ENCODE assay signal across 18 mouse cellular contexts in genomic region chr4:83520308-83520707, GRCm38 (mm10). TPM values are rescaled to one million over a fixed set of nuclear protein-coding genes. Genes with fewer than 3 reads are reported as not detected.
DNase-seq lines count a peak whose midpoint lies in the region; ATAC-seq and TF ChIP-seq lines count a peak whose summit lies in the region.
"Had no signal": no experiment of that assay in that cellular context is flagged by ENCODE, and none has a peak within 500 bp of the region (broad histone marks: within the 10 kb centered on the region; RNA-seq: fewer than 3 reads in every experiment).

No protein-coding gene starts in this region.

- no peak for DNase-seq in heart, adult 2 months
- no peak for DNase-seq in heart, postnatal 36 days
- DNase-seq in thymus, postnatal 14 days, result peak; percentile 16
- no peak for DNase-seq in thymus, adult 18-20 months
- peak; percentile 37 for DNase-seq in c-Kit-positive CD71-positive TER-119-negative erythroid progenitor cells, embryonic 14.5 days (ENCODE audit: low read depth)
- no peak for DNase-seq in gastrocnemius, adult 8-10 months (ENCODE audit: low spot score in 2 of 2)
- DNase-seq in right cerebral cortex, adult 18-20 months, result no peak
- DNase-seq: adrenal gland, adult 2 months; cerebellum, postnatal 25 days; kidney, adult 2 months; left cerebral cortex, postnatal 4 days; lung, adult 2 months; right cerebral cortex, postnatal 4 days had no signal

- no peak overlapping the region for H3K9ac ChIP-seq in heart, adult 2 months (ENCODE audit: low read depth, low read length)
- no peak overlapping the region for H3K9ac ChIP-seq in hindbrain, embryonic 13.5 days
- H3K9ac ChIP-seq: hindbrain, embryonic 12.5 days; stomach, embryonic 15.5 days had no signal

- H3K4me1 ChIP-seq in heart, adult 2 months (ENCODE audit: control insufficient read depth, insufficient read depth, low read length), result no peaks in the 10 kb centered on the region
- peaks cover 12% of the 10 kb centered on the region for H3K4me1 ChIP-seq in hindbrain, embryonic 13.5 days (replicated peaks)

- ATAC-seq in hindbrain, embryonic 13.5 days (ENCODE audit: low FRiP score), result no peak

- H3K9me3 ChIP-seq in hindbrain, embryonic 13.5 days, result no peaks in the 10 kb centered on the region
- H3K9me3 ChIP-seq: hindbrain, embryonic 12.5 days; stomach, embryonic 15.5 days had no signal

- intact Hi-C loops in heart, adult 2 months (cut with DNase I), result no loop called here
- intact Hi-C loops in heart, postnatal 36 days (cut with DNase I), result no loop called here

- H3K4me2 ChIP-seq in hindbrain, embryonic 13.5 days, result no peak overlapping the region
- H3K4me2 ChIP-seq: heart, embryonic 11.5 days; hindbrain, embryonic 12.5 days; stomach, embryonic 15.5 days had no signal

- TF ChIP-seq CTCF in heart, adult 2 months (IDR thresholded peaks at IDR 0.05), result peak; percentile 9; the same call in 1 of the 2 replicates

- TF ChIP-seq EP300 in heart, adult 2 months (IDR thresholded peaks at IDR 0.05; ENCODE audit: insufficient read depth, low read depth, low read length), result no peak

- H3K36me3 ChIP-seq in heart, adult 2 months (ENCODE audit: control insufficient read depth, insufficient read depth, low read length), result no peaks in the 10 kb centered on the region
- H3K36me3 ChIP-seq in hindbrain, embryonic 13.5 days, result no peaks in the 10 kb centered on the region
- H3K36me3 ChIP-seq: hindbrain, embryonic 12.5 days; stomach, embryonic 15.5 days had no signal

- no peak overlapping the region for H3K4me3 ChIP-seq in heart, adult 2 months
- no peak overlapping the region for H3K4me3 ChIP-seq in hindbrain, embryonic 13.5 days
- H3K4me3 ChIP-seq: hindbrain, embryonic 12.5 days; myocyte; stomach, embryonic 15.5 days had no signal

- H3K79me2 ChIP-seq in heart, adult 2 months (replicated peaks; ENCODE audit: control insufficient read depth, insufficient read depth, low read length), result no peaks in the 10 kb centered on the region

- no peak overlapping the region for H3K27ac ChIP-seq in heart, adult 2 months
- H3K27ac ChIP-seq in hindbrain, embryonic 13.5 days, result no peak overlapping the region
- H3K27ac ChIP-seq: hindbrain, embryonic 12.5 days; stomach, embryonic 15.5 days had no signal

- WGBS in heart, adult 2 months, result 77% methylated on average over 4 of the region's 4 CpGs
- WGBS in hindbrain, embryonic 13.5 days, result 89% methylated on average over 4 of the region's 4 CpGs

- no peaks in the 10 kb centered on the region for H3K27me3 ChIP-seq in heart, adult 2 months (ENCODE audit: control insufficient read depth, insufficient read depth, low read length)
- H3K27me3 ChIP-seq in hindbrain, embryonic 13.5 days, result no peaks in the 10 kb centered on the region
- H3K27me3 ChIP-seq: hindbrain, embryonic 12.5 days; stomach, embryonic 15.5 days had no signal

- no peak for TF ChIP-seq POLR2A in heart, adult 2 months (IDR thresholded peaks at IDR 0.05; ENCODE audit: insufficient read depth, low read depth, low read length)

RNA-seq across cellular contexts. Expression of gene Ccdc171, which starts 5.0 kb away (rescaled TPM):
- total RNA-seq in heart, adult 2 months (2021), result 1 to 10 TPM in 1 of 2 experiments, under 1 TPM in 1; 0.94 to 1.2 TPM
- polyA plus RNA-seq in heart, adult 2 months (2012; rRNA removed), result 0.45 and 0.59 TPM in 2 replicates
- 1 to 10 TPM in 1 of 2 experiments, under 1 TPM in 1; 1.00 to 1.1 TPM for total RNA-seq in heart, postnatal 36 days (2021)
- under 1 TPM; 0.29 to 0.61 (median 0.40) TPM for total RNA-seq in gastrocnemius, adult 8-10 months (2022)
- polyA plus RNA-seq in hindbrain, embryonic 13.5 days (2015; fragmentation: Nextera tagmentation; extraction: Ambion mirVana), result 4.1 and 5.0 TPM in 2 replicates

RNA-seq across cellular contexts. Expression of gene Psip1, which starts 34.0 kb away (rescaled TPM):
- 10 to 100 TPM; 17.1 to 18.1 TPM for total RNA-seq in heart, adult 2 months (2021)
- polyA plus RNA-seq in heart, adult 2 months (2012; rRNA removed), result 8.2 and 8.6 TPM in 2 replicates
- 10 to 100 TPM; 17.0 to 21.3 TPM for total RNA-seq in heart, postnatal 36 days (2021)
- total RNA-seq in gastrocnemius, adult 8-10 months (2022), result 10 to 100 TPM; 13.3 to 16.7 (median 15.2) TPM
- polyA plus RNA-seq in hindbrain, embryonic 13.5 days (2015; fragmentation: Nextera tagmentation; extraction: Ambion mirVana), result 289 and 292 TPM in 2 replicates

Comparison
In these comparisons a context has a peak if more than half of its experiments do, and no peak if none do; other contexts are left out.
1. DNase-seq: peak in thymus, postnatal 14 days (single experiment) and c-Kit-positive CD71-positive TER-119-negative erythroid progenitor cells, embryonic 14.5 days (single experiment); none in heart, adult 2 months (0 of 2), heart, postnatal 36 days (0 of 2), thymus, adult 18-20 months (0 of 2), gastrocnemius, adult 8-10 months (0 of 2) and right cerebral cortex, adult 18-20 months (single experiment).